Mouse (Mus musculus) heart, adult 10 weeks (tissue): ENCODE measurements around the gene Pcp4l1. TPM values are rescaled to one million over a fixed set of nuclear protein-coding genes. Genes with fewer than 3 reads are reported as not detected.

Experiments used
- polyA plus RNA-seq: library from polyadenylated mRNA; stranded (reverse); fragments of 350-450 nt; fragmentation: Illumina TruSeq; extraction: RNeasy Lipid Tissue Mini Kit (QIAGEN cat#74804); gene quantifications from one replicate; pipeline ENCODE4 v1.2.3, GENCODE M21; 2014; ENCODE audit warnings: low read depth, low replicate concordance

The Pcp4l1 gene
- polyA plus RNA-seq = 383 TPM

GRCm38 (mm10) chr1:171195887-171196397, at the start of gene Pcp4l1:
TSS of gene Pcp4l1 (minus strand) at chr1:171196268.

GRCm38 (mm10) chr1:171234126-171234525, 38.1 kb upstream of the Pcp4l1 start, which contains the start of gene Fcer1g:
TSS of gene Fcer1g (minus strand) at chr1:171234365.

GRCm38 (mm10) chr1:171224857-171225256, 28.8 kb upstream of the Pcp4l1 start, which contains the start of gene Apoa2:
TSS of gene Apoa2 (plus strand) at chr1:171225054.

DNA sequence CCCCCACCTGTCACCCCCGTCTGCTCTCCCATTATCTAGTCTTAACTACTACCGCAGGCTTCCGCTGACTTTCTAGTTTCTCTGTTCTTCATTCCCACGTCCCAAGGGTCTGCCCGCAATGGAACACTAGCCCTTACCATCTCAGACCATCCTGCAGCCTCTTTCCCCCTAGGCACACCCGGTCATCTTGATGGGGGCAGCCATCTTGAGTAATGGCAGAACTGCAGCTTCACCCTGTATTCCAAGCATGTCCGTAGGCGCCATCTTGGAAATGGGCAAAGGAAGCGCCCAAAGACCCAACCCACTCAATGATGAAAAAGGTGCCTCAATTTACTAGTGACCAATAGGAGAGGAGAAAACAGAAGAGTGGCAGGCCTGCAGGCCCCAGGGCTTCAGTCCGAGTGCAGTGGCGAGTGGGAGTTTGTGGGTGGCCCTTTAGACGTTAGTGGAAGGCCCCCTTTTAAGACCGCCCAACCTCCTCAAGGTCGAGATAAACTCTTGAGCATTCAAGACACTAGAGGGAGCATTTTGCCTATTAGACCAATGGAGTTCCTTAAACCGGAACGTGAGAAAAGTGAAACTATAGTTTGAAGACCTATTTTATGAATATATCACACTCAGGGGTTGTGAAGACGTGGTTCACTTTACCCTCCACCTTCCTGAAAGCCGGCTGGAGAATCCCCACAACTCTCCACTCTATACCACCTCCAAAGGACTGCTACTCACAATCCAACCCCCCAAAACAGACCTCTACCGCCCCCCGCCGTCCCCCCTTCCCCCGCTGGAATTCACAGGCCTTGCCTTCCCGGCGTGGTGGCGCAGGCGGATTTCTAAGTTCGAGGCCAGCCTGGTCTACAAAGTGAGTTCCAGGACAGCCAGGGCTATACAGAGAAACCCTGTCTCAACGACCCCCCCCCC, 26.4 kb upstream of the Pcp4l1 start, which contains the start of gene Tomm40l:
Gene Tomm40l (minus strand): TSS at position 277 of the 918 bp plus-strand sequence.

DNA sequence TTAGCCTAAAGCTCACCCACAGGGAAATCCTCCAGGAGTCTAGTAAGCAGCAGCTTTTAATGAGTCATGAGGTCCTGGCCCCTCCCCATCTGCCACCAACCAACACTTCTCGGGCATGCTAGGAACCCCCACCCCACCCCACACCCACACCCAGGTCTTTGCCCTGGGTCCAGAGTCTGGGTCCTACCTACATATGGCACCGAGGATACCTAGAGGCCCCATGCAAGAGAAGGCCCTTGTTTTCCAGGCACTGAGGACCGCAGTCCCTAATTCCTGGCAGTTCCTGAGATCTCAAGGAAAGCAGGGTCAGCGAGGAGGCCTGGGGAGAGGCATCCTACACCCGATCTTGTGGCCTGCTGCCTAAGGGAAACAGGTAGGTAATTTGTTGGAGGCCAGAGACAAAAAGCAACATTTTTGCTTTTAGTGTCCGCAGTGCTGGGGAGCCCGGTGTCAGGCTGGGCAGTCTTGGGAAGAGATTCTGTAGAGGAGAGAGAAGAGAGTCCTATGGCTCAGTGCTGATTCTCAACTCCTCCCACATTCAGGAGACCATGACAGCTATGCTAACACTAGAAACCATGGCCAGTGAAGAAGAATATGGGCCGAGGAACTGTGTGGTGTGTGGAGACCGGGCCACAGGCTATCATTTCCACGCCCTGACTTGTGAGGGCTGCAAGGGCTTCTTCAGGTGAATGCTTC, 17.9 kb upstream of the Pcp4l1 start, which contains the start of gene Nr1i3:
Gene Nr1i3 (plus strand): TSS at position 170 of the 696 bp plus-strand sequence.

DNA sequence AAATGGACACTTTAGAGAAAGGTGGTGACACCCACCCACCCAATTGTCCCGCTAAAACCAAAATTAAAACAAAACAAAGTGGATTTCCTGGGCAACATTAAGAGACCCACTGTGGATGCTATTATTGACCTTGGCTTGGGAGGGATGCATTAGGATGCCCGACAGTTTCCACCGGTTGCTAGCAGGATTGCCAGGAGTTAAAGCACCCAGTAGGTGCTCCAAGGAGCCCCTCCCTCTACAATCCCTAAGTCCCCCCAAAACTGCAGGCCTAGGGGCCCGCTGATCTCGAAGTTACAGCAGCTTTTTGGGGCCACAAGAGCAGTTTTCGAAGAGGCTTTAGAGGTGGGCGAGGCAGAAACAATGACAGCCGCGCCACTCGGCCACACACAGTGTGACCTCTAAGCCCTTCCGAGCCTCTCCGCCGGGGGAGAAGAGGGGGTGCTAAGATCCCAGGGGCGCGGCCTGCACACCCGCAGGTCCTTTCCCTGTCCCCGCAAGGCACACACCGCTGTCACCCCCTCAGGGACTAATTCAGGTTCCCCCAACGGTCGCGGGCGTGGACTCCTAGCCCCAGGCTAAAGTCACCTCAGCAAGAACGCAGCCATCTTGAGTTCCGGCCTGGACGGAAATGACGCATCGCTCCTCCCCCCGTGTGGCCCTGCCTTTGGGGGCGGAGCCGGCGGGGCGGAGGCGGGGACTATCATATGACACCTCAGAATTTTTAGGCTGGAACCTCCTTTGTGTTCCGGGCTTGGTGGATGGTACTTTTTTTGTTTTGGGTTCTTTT, 45.9 kb downstream of the Pcp4l1 start, which contains the start of the genes Sdhc and Mpz:
Gene Sdhc (minus strand): TSS at position 630 of the 787 bp plus-strand sequence.
Gene Mpz (plus strand): TSS at position 738 of the 787 bp plus-strand sequence.

Other genes starting within 250 kb of the Pcp4l1 start
- gene Fcgr2b, start 219.7 kb downstream of the Pcp4l1 start, polyA plus RNA-seq = 13.1 TPM
- 0.86 TPM for gene Fcgr4, start 177.3 kb downstream of the Pcp4l1 start, polyA plus RNA-seq
- gene Fcgr3, start 131.3 kb downstream of the Pcp4l1 start, polyA plus RNA-seq = 18.7 TPM
- gene Cfap126, start 82.3 kb downstream of the Pcp4l1 start, polyA plus RNA-seq = 1.6 TPM
- 513 TPM for gene Sdhc, start 45.7 kb downstream of the Pcp4l1 start, polyA plus RNA-seq
- 1.1 TPM for gene Mpz, start 45.6 kb downstream of the Pcp4l1 start, polyA plus RNA-seq
- gene Nr1i3, start 17.7 kb upstream of the Pcp4l1 start, polyA plus RNA-seq = 0.16 TPM
- 90.3 TPM for gene Tomm40l, start 26.2 kb upstream of the Pcp4l1 start, polyA plus RNA-seq
- gene Apoa2, start 28.8 kb upstream of the Pcp4l1 start, polyA plus RNA-seq = 18.8 TPM
- 22.5 TPM for gene Fcer1g, start 38.1 kb upstream of the Pcp4l1 start, polyA plus RNA-seq
- 0.86 TPM for gene Adamts4, start 54.2 kb upstream of the Pcp4l1 start, polyA plus RNA-seq
- 1,308 TPM for gene Ndufs2, start 55.1 kb upstream of the Pcp4l1 start, polyA plus RNA-seq
- 19.0 TPM for gene B4galt3, start 74.1 kb upstream of the Pcp4l1 start, polyA plus RNA-seq
- gene Ppox, start 84.9 kb upstream of the Pcp4l1 start, polyA plus RNA-seq = 28.1 TPM
- 27.0 TPM for gene Usp21, start 91.7 kb upstream of the Pcp4l1 start, polyA plus RNA-seq
- gene Ufc1, start 98.8 kb upstream of the Pcp4l1 start, polyA plus RNA-seq = 94.8 TPM
- gene Dedd, start 132.9 kb upstream of the Pcp4l1 start, polyA plus RNA-seq = 29.9 TPM
- gene Nit1, start 149.4 kb upstream of the Pcp4l1 start, polyA plus RNA-seq = 45.2 TPM
- gene Pfdn2, start 149.4 kb upstream of the Pcp4l1 start, polyA plus RNA-seq = 90.2 TPM
- not detected for gene Klhdc9, start 164.5 kb upstream of the Pcp4l1 start, polyA plus RNA-seq
- 0.47 TPM for gene Nectin4, start 173.8 kb upstream of the Pcp4l1 start, polyA plus RNA-seq
- gene Arhgap30, start 192.7 kb upstream of the Pcp4l1 start, polyA plus RNA-seq = 3.0 TPM
- gene Usf1, start 215.0 kb upstream of the Pcp4l1 start, polyA plus RNA-seq = 34.5 TPM
- 3.4 TPM for gene Tstd1, start 222.6 kb upstream of the Pcp4l1 start, polyA plus RNA-seq
- gene F11r, start 241.3 kb upstream of the Pcp4l1 start, polyA plus RNA-seq = 41.0 TPM